Mouse (Mus musculus): ENCODE data around the gene Csf2rb.
"Not testable (repeated sequence)": the region's sequence is repeated elsewhere in the genome, so short reads cannot be mapped to it uniquely, and the experiment has no call there.

Gene Csf2rb

DNA sequence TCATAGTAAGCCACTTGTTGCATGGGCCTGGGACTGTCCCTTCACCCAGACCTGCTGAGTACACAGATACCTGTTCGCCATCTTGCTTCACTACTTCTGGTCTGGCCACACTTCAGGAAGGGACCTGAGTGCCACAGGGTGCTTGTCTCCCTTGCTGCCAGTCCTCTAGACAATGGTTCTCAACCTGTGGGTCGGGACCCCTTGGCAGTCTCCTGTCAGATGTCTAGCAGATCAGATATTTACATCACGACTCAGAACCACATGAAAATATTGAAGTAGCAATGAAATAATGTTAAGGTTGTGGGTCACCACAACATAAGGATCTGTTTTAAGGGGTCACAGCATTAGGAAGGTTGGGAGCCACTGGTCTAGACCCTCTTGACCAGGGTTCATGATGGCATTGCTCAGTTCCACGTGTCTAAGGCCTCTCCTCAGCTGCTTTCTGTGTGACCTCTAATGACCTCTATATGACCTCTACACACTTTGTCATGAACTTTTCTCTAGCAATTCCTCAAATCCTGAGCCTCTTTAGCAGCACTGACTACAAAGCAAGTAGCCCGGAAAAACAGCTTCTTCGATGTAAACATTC is 2.3 kb downstream of the Csf2rb start:
- not testable (repeated sequence) for DNase-seq (ENCODE audit: low spot score)

- no peak for DNase-seq (ENCODE audit: low spot score)
Observed at GRCm38 (mm10) chr15:78328520-78329097, 3.1 kb downstream of the Csf2rb start.

DNA sequence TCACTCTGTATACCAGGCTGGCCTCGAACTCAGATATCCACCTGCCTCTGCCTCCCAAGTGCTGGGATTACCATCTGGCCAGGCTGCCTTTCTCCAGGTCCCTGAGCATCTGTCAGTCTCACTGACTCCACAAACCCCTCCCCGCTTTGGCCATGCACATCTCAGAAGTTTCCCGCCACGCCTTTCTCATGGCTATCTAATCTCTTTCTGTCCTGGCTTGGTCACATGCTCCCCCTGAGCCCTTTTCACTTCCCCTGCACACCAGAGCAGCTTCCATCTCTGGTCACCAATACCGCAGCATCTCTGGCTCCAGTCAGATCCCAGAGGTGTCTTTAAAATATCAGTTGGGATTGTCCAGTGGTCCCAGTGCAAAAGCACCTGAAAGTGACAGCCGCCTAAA is 4.4 kb downstream of the Csf2rb start:
- not testable (repeated sequence) for DNase-seq (ENCODE audit: low spot score)

GRCm38 (mm10) chr15:78330706-78331105 is 5.2 kb downstream of the Csf2rb start:
- no peak for DNase-seq (ENCODE audit: low spot score)

GRCm38 (mm10) chr15:78331523-78332340 is 6.2 kb downstream of the Csf2rb start:
- DNase-seq (ENCODE audit: low spot score): no peak

- DNase-seq (ENCODE audit: low spot score): no peak
Observed at GRCm38 (mm10) chr15:78332981-78333380, 7.4 kb downstream of the Csf2rb start.

DNA sequence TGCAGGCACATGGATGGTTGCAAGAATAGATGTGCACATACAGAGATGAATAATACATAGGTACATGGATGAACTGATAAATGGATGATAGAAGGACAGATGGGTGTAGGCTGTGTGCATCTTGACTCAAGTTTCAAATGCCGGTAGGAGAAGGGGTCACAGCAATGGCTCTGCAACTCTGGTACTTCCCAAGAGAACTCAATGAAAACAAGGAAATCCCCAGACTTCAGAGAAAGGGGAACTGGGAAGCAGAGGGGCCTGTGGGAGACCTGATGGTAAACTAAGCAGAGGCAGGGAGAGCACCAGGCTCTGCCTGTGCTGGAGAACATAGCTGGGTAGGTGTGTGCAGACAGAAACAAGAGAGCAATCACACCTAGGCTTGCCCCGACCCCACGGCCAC is 8.8 kb downstream of the Csf2rb start:
- no peak for DNase-seq (ENCODE audit: low spot score)

DNA sequence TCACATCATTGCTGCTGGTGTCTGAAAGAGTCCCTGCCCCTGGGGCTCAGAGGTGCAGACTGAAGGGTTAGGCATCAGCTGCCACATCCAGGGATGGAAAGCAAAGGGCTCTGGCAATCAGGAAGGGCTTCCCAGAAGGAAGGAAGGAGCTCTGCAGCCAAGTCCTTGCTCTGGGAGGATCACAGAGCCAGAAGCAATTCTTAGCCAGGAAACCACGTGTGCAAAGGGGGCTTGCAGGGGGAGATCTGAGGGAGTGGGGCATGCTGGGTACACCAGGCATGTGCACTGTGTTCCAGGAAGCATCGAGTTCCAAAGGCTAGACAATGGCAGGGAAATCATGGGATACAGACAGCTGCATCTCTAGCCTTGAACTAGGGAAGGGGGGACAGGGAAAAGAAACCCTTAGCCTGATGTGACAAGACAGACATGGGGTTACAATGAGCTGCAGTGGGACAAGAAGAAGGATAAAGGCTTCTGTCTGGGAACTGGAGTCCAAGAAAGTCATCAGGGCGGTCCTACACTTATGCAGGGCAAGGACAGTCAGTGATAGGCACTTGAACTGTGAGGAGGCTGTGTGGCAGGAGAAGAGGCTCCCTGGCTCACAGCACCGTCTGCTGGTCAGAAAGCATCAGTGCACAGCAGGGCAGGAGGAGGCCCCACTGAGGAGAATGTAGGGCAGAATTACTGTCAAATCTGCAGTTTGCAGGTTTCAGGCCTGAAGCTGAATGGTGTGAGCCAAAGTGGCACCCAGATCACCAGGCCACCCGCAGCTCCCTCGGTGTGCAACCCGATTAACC is 14.3 kb downstream of the Csf2rb start:
- peak; percentile 15 for DNase-seq (ENCODE audit: low spot score)

- not testable (repeated sequence) for DNase-seq (ENCODE audit: low spot score)
Observed at GRCm38 (mm10) chr15:78340919-78341318, 15.4 kb downstream of the Csf2rb start.

DNA sequence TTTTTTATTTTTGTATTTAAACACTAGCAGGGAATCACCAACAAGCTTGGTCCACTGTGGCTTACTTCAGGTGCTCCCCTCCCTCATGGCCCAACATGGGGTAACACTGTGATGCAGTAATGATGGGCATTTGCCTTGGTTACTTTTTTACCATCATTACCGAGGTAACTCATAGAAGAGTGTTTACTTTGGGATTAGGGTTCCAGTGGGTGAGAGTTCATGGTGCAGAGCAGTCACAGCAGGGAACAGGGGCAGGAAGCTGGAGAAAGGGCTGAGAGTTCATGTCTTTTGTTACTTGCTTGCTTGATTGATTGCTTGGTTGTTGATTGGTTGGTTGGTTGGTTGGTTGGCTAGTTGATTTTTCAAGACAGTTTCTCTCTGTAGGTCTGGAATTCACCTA is 18.1 kb downstream of the Csf2rb start:
- no peak for DNase-seq (ENCODE audit: low spot score)

DNA sequence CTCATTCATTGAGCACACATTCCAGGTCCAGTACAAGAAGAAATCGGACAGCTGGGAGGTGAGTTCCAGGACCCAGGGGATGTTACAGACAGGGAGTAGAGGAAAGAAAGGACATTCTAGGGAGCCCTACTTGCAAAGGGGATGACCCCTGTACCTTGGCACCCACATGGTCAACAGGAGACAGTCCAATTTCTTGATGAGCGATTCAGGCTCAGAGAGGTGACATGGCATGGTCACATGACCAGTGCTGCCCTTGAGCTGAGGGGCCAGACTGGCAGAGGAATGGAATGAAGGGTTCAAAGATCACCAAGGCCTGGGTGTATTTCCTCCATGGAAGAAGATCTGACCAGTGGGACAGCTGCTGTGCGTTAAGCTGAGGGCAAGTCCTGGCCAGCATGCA is 19.0 kb downstream of the Csf2rb start:
- no peak for DNase-seq (ENCODE audit: low spot score)

- DNase-seq (ENCODE audit: low spot score): no peak
Observed at GRCm38 (mm10) chr15:78351586-78352165, 26.1 kb downstream of the Csf2rb start.

- DNase-seq (ENCODE audit: low spot score): no peak
Observed at GRCm38 (mm10) chr15:78354958-78355357, 29.4 kb downstream of the Csf2rb start.

DNA sequence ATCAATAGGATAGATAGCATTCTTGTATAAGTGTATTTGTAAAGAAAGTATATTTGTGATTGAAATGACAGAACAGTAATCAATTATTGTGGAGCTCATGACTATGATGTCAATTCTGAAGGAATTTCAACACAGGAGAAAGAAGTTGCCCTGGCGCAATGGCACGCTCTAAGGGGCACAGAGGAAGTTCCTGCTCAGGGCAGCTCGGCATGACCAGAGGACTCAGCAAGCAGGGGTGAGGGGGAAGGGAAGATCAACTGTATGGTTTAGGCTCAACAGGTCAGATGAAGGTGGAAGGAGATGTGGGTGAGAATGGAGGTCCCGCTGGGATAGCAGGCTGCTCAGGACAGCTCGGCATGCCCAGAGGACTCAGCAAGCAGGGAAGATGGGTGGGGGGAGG is 30.0 kb downstream of the Csf2rb start:
- no peak for DNase-seq (ENCODE audit: low spot score)

DNA sequence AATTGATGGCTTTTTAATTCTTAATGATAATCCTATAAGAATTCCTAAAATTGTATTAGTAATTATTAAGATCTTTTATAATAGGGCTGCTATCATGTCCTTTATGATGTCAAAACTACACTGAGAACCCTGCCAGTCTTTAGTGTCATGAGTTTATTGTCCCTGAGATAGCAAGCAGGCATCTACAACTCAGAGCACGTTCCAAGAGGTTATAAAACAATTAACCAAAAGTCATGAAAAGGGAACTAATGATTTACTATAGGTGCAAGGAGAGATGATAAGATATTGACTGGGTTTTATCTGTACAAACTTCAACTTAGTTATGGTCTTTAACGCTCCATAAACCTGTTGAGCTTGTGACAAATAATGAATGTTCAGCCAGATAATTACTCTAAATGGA is 40.4 kb downstream of the Csf2rb start:
- no peak for DNase-seq (ENCODE audit: low spot score)

- no peak for DNase-seq (ENCODE audit: low spot score)
Observed at GRCm38 (mm10) chr15:78366875-78367274, 41.3 kb downstream of the Csf2rb start.

DNA sequence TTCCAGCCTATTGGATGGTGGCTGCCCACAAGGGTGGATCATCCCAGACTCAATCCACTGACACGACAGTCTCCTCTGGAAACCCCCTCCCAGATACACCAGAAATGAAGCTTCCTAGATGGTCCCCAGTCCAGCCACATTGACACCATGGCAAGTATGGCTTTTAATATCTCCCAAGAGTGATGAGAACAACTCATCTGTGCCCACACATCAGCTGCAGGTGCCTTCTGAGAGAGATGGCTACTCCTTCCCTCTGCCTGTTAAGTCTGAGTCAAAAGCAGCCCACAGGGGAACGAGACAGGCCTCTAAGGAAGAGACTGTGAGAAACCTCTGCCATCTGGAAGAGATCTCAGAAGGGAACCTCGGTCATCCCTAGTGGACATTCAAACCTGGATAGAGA is 42.3 kb downstream of the Csf2rb start:
- DNase-seq (ENCODE audit: low spot score): no peak

GRCm38 (mm10) chr15:78368926-78369346 is 43.4 kb downstream of the Csf2rb start:
- DNase-seq (ENCODE audit: low spot score): no peak

- DNase-seq (ENCODE audit: low spot score): no peak
Observed at GRCm38 (mm10) chr15:78369641-78370040, 44.1 kb downstream of the Csf2rb start.

DNA sequence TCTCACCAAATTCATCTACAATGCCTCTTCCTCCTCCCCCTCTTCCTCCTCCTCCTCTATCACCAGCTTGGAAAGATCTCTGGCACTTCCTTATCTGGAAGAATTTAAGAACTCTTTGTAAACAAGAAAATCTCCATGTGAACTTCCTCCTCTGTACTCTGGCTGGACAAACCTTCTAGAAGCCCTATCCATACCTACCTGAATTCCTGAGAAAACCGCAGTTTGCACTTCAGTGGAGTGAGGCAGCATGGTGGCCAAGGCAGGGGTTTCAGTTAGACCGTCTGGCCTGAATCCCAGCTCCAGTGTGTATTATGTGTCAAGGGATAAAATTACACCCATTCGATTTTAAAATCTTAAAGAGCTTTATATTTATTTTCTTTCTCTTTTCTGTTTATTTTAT is 47.2 kb downstream of the Csf2rb start:
- DNase-seq (ENCODE audit: low spot score): no peak

- peak; percentile 23 for DNase-seq (ENCODE audit: low spot score)
Observed at GRCm38 (mm10) chr15:78374204-78374603, 48.7 kb downstream of the Csf2rb start.

DNA sequence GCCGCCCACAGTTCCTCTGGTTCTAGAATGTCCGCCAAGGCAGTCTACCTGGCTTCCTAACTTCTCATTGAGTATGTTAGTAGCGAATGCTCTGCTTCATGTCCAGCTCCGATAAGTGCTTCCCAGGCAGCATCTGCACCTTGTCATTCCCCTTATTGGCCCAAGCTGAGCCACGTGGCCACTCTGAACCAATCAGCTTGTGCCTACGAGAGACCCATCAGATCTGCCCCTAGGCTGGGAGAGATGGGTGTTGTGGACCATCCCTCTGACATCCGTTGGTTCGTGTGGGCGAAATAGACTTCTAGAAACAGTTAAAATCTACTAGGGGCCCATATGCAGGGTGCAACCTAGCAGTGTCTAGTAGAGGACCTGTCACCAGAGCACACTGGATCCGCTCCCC is 52.3 kb downstream of the Csf2rb start:
- DNase-seq (ENCODE audit: low spot score): no peak

All from ovary, adult 18-20 months (tissue).